Mouse (Mus musculus) activated CD4-positive, CD25-positive, alpha-beta regulatory T cell, adult 9 weeks (primary cell): ENCODE results near the gene Olfr444. TPM values are rescaled to one million over a fixed set of nuclear protein-coding genes. Genes with fewer than 3 reads are reported as not detected.

Experiments
- polyA plus RNA-seq: library from polyadenylated mRNA; unstranded; fragments of 100-300 nt; shearing (Covaris generic); gene quantifications from one replicate; pipeline ENCODE4 v1.2.1, GENCODE M21; 2017

Gene Olfr444
- polyA plus RNA-seq = not detected

DNA sequence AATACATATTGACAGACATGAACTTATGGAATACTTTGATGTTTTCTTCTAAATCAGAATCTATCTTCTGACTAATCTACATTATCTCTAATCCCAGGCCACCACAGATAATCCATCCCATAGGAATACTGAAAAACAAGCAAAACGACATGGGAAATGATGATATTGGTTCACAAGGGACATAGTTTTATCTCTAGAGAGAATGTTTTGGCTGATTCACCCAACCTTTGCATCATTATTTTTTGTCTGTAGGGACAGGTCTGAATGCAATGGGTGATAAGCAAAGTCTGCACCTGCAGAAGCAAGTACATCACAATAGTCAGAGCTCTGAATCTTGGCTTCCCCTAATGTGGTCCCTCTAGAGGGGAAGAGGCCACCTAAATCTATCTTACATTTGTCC, at the start of gene Olfr444:
Gene Olfr444, plus strand, starts transcription at position 301 of the 400 bp plus-strand sequence.

DNA sequence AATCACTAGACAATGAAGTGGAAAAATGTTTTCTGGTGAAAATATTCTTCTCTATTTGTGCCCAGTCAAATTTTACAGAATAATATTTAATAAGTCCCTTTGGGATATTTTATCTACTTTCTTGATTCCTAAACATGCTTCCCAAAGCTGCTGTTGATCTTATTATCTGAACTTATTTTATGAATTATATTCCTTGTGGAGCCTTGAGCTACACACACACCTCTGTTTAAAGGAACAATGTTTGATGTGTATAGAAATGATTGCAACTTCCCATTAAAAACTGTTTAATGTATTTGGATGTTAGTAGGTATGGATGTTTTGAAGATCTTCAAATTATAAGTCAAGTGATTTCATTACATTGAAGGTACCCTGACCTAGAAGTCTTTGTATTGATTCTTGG, 40.3 kb upstream of the Olfr444 start, which contains the start of gene Olfr447:
Gene Olfr447, plus strand, starts transcription at position 301 of the 400 bp plus-strand sequence.

DNA sequence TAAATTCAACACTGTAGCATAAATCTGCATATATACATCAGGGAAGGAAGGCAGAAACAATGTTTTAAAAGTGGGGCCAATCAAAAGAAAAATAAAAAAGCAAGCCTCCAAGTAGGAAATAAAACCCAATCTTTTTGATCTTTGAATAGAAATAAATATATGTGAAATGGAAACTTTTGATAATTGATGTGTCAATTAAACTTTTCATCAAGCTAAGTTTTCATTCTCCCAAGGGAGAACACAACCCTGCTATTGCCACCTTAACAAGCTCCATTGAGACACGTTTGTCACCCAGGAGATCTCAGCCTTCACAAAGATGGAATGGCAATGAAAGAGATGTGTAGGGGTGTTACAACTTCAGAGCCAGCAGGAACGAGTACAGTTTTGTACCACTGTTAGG, 27.8 kb upstream of the Olfr444 start, which contains the start of gene Olfr446:
Gene Olfr446, plus strand, starts transcription at position 301 of the 400 bp plus-strand sequence.

Other genes with a start within 250 kb of the Olfr444 start
- gene Tcaf1, start 239.0 kb upstream of the Olfr444 start, polyA plus RNA-seq = not detected
- not detected for gene Olfr453, start 209.7 kb upstream of the Olfr444 start, polyA plus RNA-seq
- not detected for gene Olfr38, start 192.7 kb upstream of the Olfr444 start, polyA plus RNA-seq
- gene Olfr452, start 164.0 kb upstream of the Olfr444 start, polyA plus RNA-seq = not detected
- gene Olfr450, start 137.1 kb upstream of the Olfr444 start, polyA plus RNA-seq = not detected
- not detected for gene Olfr449, start 114.7 kb upstream of the Olfr444 start, polyA plus RNA-seq
- not detected for gene Olfr448, start 58.6 kb upstream of the Olfr444 start, polyA plus RNA-seq
- gene Olfr447, start 40.2 kb upstream of the Olfr444 start, polyA plus RNA-seq = not detected
- gene Olfr446, start 27.7 kb upstream of the Olfr444 start, polyA plus RNA-seq = 0.06 TPM
- not detected for gene Olfr441, start 157.3 kb downstream of the Olfr444 start, polyA plus RNA-seq
- not detected for gene Olfr237-ps1, start 197.5 kb downstream of the Olfr444 start, polyA plus RNA-seq
- gene Olfr437, start 214.2 kb downstream of the Olfr444 start, polyA plus RNA-seq = not detected
- gene Olfr13, start 223.1 kb downstream of the Olfr444 start, polyA plus RNA-seq = not detected
- not detected for gene Olfr435, start 248.1 kb downstream of the Olfr444 start, polyA plus RNA-seq